ENCODE assay signal across 13 mouse cellular contexts in genomic region chr2:121995738-121996137, GRCm38 (mm10). TPM values are rescaled to one million over a fixed set of nuclear protein-coding genes. Genes with fewer than 3 reads are reported as not detected.
DNase-seq lines count a peak whose midpoint lies in the region; ATAC-seq and TF ChIP-seq lines count a peak whose summit lies in the region.
"Had no signal": no experiment of that assay in that cellular context is flagged by ENCODE, and none has a peak within 500 bp of the region (broad histone marks: within the 10 kb centered on the region; RNA-seq: fewer than 3 reads in every experiment).

No protein-coding gene starts in this region.

- DNase-seq in A20 (ENCODE audit: low read depth, low spot score) (peak; percentile 19), MEL-GATA-1-ER (ENCODE audit: extremely low read depth, low read depth) (peak; percentile 4)
- DNase-seq in fibroblast of lung, adult 2 months (ENCODE audit: low read depth): peak; percentile 5
- DNase-seq in gastrocnemius, postnatal 10 days: no peak
- no peak for DNase-seq in left cerebral cortex, postnatal 25 days (ENCODE audit: low spot score in 2 of 2)
- DNase-seq: kidney, adult 8-10 months; thymus, postnatal 14 days had no signal

- peak; percentile 61 for TF ChIP-seq CTCF in intestine, postnatal 0 days (IDR thresholded peaks at IDR 0.05; ENCODE audit: low read depth)

- no peak overlapping the region for H3K9ac ChIP-seq in intestine, postnatal 0 days (ENCODE audit: low read depth, low read length)
- no peak overlapping the region for H3K9ac ChIP-seq in intestine, embryonic 15.5 days
- H3K9ac ChIP-seq: embryonic facial prominence, embryonic 15.5 days; heart, embryonic 15.5 days; limb, embryonic 15.5 days; neural tube, embryonic 13.5 days had no signal

- intact Hi-C loops in left cerebral cortex, postnatal 25 days (cut with DNase I): no loop called here

- H3K27me3 ChIP-seq in intestine, postnatal 0 days (replicated peaks; ENCODE audit: control insufficient read depth, insufficient read depth, low read length): no peaks in the 10 kb centered on the region
- H3K27me3 ChIP-seq in intestine, embryonic 15.5 days (replicated peaks): no peaks in the 10 kb centered on the region
- H3K27me3 ChIP-seq: embryonic facial prominence, embryonic 15.5 days; heart, embryonic 15.5 days; limb, embryonic 15.5 days; neural tube, embryonic 13.5 days had no signal

- no peak overlapping the region for H3K27ac ChIP-seq in intestine, postnatal 0 days (ENCODE audit: low read depth, low read length)
- H3K27ac ChIP-seq in intestine, embryonic 15.5 days: no peak overlapping the region
- H3K27ac ChIP-seq: embryonic facial prominence, embryonic 15.5 days; heart, embryonic 15.5 days; limb, embryonic 15.5 days; neural tube, embryonic 13.5 days had no signal

- H3K36me3 ChIP-seq in intestine, postnatal 0 days (ENCODE audit: control insufficient read depth, insufficient read depth): peaks cover 40% of the 10 kb centered on the region
- no peaks in the 10 kb centered on the region for H3K36me3 ChIP-seq in intestine, embryonic 15.5 days

- WGBS in intestine, postnatal 0 days: 85% methylated on average over 1 of the region's 1 CpGs
- 93% methylated on average over 1 of the region's 1 CpGs for WGBS in intestine, embryonic 15.5 days

- H3K4me3 ChIP-seq in intestine, postnatal 0 days (ENCODE audit: low read depth, low read length): no peak overlapping the region
- no peak overlapping the region for H3K4me3 ChIP-seq in intestine, embryonic 15.5 days (replicated peaks)
- H3K4me3 ChIP-seq: embryonic facial prominence, embryonic 15.5 days; heart, embryonic 15.5 days; limb, embryonic 15.5 days; neural tube, embryonic 13.5 days had no signal

- no peaks in the 10 kb centered on the region for H3K9me3 ChIP-seq in intestine, postnatal 0 days (ENCODE audit: control insufficient read depth)
- H3K9me3 ChIP-seq in intestine, embryonic 15.5 days: no peaks in the 10 kb centered on the region
- H3K9me3 ChIP-seq: embryonic facial prominence, embryonic 15.5 days; heart, embryonic 15.5 days; limb, embryonic 15.5 days; neural tube, embryonic 13.5 days had no signal

- ATAC-seq in intestine, postnatal 0 days: no peak
- ATAC-seq in intestine, embryonic 15.5 days: no peak

- H3K4me1 ChIP-seq in intestine, postnatal 0 days (replicated peaks; ENCODE audit: control insufficient read depth, insufficient read depth, low read length): no peaks in the 10 kb centered on the region
- H3K4me1 ChIP-seq in intestine, embryonic 15.5 days (replicated peaks): no peaks in the 10 kb centered on the region
- H3K4me1 ChIP-seq: embryonic facial prominence, embryonic 15.5 days; heart, embryonic 15.5 days; limb, embryonic 15.5 days; neural tube, embryonic 13.5 days had no signal

- H3K4me2 ChIP-seq in intestine, postnatal 0 days (replicated peaks; ENCODE audit: low read depth): no peak overlapping the region
- H3K4me2 ChIP-seq in intestine, embryonic 15.5 days (replicated peaks): no peak overlapping the region
- H3K4me2 ChIP-seq: embryonic facial prominence, embryonic 15.5 days; heart, embryonic 15.5 days; limb, embryonic 15.5 days; neural tube, embryonic 13.5 days had no signal

RNA-seq across cellular contexts. Expression of gene Eif3j1, which starts 32.6 kb away (rescaled TPM):
- polyA plus RNA-seq in intestine, postnatal 0 days (2015; fragmentation: Nextera tagmentation; extraction: Ambion mirVana): 7.8 and 7.9 TPM in 2 replicates
- polyA plus RNA-seq in intestine, embryonic 15.5 days (2015; fragmentation: Nextera tagmentation; extraction: Ambion mirVana): 9.6 and 10.6 TPM in 2 replicates
- total RNA-seq in gastrocnemius, postnatal 10 days (2021): 10 to 100 TPM; 18.0 to 19.4 TPM
- total RNA-seq in left cerebral cortex, postnatal 25 days (2021): 10 to 100 TPM; 19.3 to 20.5 TPM

RNA-seq across cellular contexts. Expression of gene Mageb3, which starts 39.8 kb away (rescaled TPM):
- polyA plus RNA-seq in intestine, postnatal 0 days (2015; fragmentation: Nextera tagmentation; extraction: Ambion mirVana): 0.07 TPM in 1 of 2 replicates, not detected in the other
- 0.11 TPM in 2 replicates for polyA plus RNA-seq in intestine, embryonic 15.5 days (2015; fragmentation: Nextera tagmentation; extraction: Ambion mirVana)
- total RNA-seq in gastrocnemius, postnatal 10 days (2021): under 1 TPM; 0.11 to 0.19 TPM
- under 1 TPM in 1 of 2 experiments, not detected in 1; 0.18 TPM for total RNA-seq in left cerebral cortex, postnatal 25 days (2021)

RNA-seq across cellular contexts. Expression of gene Ctdspl2, which starts 39.9 kb away (rescaled TPM):
- 16.8 and 19.0 TPM in 2 replicates for polyA plus RNA-seq in intestine, postnatal 0 days (2015; fragmentation: Nextera tagmentation; extraction: Ambion mirVana)
- polyA plus RNA-seq in intestine, embryonic 15.5 days (2015; fragmentation: Nextera tagmentation; extraction: Ambion mirVana): 36.3 and 46.8 TPM in 2 replicates
- 10 to 100 TPM; 17.7 to 26.0 TPM for total RNA-seq in gastrocnemius, postnatal 10 days (2021)
- total RNA-seq in left cerebral cortex, postnatal 25 days (2021): 10 to 100 TPM; 35.9 to 38.3 TPM

Comparison
In these comparisons a context has a peak if more than half of its experiments do, and no peak if none do; other contexts are left out.
1. DNase-seq: peak in A20 (single experiment), MEL-GATA-1-ER (single experiment) and fibroblast of lung, adult 2 months (single experiment); none in gastrocnemius, postnatal 10 days (single experiment) and left cerebral cortex, postnatal 25 days (0 of 2).